Mouse (Mus musculus): ENCODE data around the gene Cul4b. TPM values are rescaled to one million over a fixed set of nuclear protein-coding genes. Genes with fewer than 3 reads are reported as not detected.
"Not testable (repeated sequence)": the region's sequence is repeated elsewhere in the genome, so short reads cannot be mapped to it uniquely, and the experiment has no call there.

Gene Cul4b
- total RNA-seq (2021) = 10 to 100 TPM; 14.3 TPM

- intact Hi-C loops (cut with DNase I) = no loop called here
- peak; percentile 19 to 39 for DNase-seq
Observed at GRCm38 (mm10) chrX:38576078-38576477, at the start of gene Cul4b. Cul4b (minus strand) TSS chrX:38576196.

GRCm38 (mm10) chrX:38600995-38601369, 25.0 kb upstream of the Cul4b start:
- intact Hi-C loops (cut with DNase I) = loop anchor here (2.0 to 5.0 kb wide), 2 partner anchors 34 to 39 kb away; partner anchors contain the start of gene C1galt1c1
- peak; percentile 3 to 15 for DNase-seq

GRCm38 (mm10) chrX:38600177-38600994, 24.4 kb upstream of the Cul4b start, which contains the start of gene Mcts1:
Mcts1 (plus strand) TSS chrX:38600578.
- peak; percentile 58 to 64 for DNase-seq
- intact Hi-C loops (cut with DNase I) = loop anchor here (2.0 to 5.0 kb wide), 2 partner anchors 34 to 38 kb away; partner anchors contain the start of gene C1galt1c1

GRCm38 (mm10) chrX:38593180-38593889, 17.3 kb upstream of the Cul4b start:
- intact Hi-C loops (cut with DNase I) = no loop called here
- no peak for DNase-seq

GRCm38 (mm10) chrX:38591749-38592148, 15.8 kb upstream of the Cul4b start:
- intact Hi-C loops (cut with DNase I) = no loop called here
- no peak for DNase-seq

DNA sequence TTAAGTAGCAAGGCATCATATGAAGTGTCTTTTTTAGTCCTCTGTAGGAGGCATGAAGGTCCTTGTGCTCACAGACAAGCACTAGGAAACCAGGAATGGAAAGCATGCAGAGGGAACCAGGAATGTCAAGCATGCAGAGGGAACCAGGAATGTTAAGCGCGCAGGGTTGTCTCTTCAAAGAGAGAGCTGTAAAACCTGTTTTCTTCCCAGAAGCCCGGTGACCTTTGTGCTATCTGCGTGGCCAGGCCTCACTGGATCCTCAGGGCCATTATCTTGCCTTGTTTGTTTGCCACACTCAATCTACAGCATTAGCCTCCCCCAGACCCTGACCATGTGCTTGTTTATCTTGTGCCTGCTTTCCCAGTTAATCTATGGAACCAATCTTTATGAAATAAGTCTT, 13.8 kb upstream of the Cul4b start:
- no peak for DNase-seq
- intact Hi-C loops (cut with DNase I) = no loop called here

GRCm38 (mm10) chrX:38583261-38583660, 7.3 kb upstream of the Cul4b start:
- DNase-seq = no peak
- intact Hi-C loops (cut with DNase I) = no loop called here

DNA sequence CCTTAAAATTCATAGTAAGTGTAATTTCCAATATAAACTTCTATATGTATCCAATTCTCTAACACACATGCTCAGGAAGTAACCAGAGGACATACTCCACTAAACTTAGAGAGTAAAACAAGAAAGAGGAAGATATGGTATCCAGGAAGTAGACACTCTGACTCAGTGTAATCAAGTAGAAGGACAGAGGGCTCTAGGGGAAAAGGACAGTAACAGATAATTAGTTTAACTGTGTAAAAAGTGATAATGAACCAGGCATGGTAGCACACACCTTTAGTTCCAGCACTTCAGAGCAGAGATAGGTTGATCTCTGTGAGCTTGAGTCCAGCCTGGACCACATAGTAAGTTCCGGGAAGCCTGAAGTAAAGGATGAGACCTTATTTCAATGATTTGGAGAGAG, 5.1 kb upstream of the Cul4b start:
- DNase-seq = no peak
- intact Hi-C loops (cut with DNase I) = no loop called here

DNA sequence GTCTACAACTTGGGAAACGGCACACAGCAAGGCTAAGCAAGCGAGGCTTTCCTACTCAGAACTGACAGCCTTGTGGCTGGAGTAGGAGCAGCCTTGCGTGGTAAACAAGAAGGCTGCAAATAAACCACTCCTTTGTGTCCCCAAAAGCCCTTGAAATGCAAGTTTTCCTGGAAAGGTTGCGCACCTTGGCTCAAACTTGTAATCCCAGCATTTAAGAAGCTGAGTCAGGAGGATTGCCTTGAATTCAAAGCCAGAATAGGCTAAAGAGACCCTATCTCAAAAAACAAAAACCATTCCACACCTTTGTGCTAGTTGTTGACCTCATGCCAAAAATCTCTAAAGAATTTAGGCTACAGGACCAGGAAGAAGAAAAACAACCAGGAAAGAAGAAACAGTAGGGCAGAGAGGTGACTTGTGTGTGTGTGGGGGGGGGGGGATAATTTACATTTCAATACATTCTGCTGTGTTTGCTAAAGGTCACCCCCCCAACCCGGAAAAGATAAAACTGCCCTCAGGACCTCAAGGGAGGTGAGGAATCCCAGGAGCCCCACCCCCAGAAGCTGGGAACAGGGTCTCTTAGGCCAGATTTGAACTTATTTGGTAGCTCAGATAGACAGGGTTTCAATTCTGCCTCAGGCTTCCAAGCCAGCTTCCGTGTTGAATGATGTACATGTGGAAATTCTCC, 9.3 kb downstream of the Cul4b start:
- intact Hi-C loops (cut with DNase I) = no loop called here
- no peak for DNase-seq

- DNase-seq = no peak
- intact Hi-C loops (cut with DNase I) = no loop called here
Observed at GRCm38 (mm10) chrX:38565176-38565542, 10.8 kb downstream of the Cul4b start.

GRCm38 (mm10) chrX:38564542-38565175, 11.3 kb downstream of the Cul4b start:
- peak; percentile 86 for DNase-seq
- intact Hi-C loops (cut with DNase I) = loop anchor here (5.0 kb wide), 1 partner anchor 38 kb away; the partner anchor contains the start of gene Mcts1

DNA sequence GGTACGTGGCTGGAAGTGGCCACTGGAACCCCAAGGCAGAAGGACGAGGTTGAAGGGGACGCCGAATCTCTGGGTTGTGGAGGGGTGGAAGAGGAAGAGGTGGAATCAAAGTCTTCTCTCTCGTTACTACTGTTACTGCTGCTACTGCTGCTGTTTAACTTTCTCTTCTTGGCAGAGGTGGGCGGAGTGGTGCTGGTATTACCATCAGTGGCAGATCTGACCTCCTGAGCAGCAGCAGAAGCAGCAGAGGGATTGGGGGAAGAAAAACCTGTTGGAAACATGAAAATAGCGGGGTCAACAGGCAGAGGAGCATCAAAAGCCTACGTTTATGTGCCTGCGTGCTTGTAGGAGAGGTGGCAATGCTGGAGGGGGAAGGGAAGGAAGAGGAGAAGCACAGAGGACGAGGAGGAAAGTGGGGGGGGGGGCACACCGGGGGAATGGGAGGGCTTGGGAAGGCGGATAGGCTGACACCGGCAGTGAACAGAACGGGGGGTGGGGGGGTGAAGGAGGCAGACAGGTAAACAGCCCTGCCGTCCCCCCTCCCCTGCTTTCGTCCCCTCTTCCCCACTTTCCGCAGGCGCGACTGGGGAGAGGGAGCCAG, 12.0 kb downstream of the Cul4b start:
- intact Hi-C loops (cut with DNase I) = loop anchor here (5.0 kb wide), 1 partner anchor 38 kb away; the partner anchor contains the start of gene Mcts1
- DNase-seq = peak; percentile 18 to 32

GRCm38 (mm10) chrX:38553255-38553654, 22.7 kb downstream of the Cul4b start:
- no peak for DNase-seq
- intact Hi-C loops (cut with DNase I) = no loop called here

GRCm38 (mm10) chrX:38514556-38514955, 61.4 kb downstream of the Cul4b start:
- peak; percentile 13 to 34 for DNase-seq
- intact Hi-C loops (cut with DNase I) = loop anchor here (2.0 kb wide), 1 partner anchor 136 kb away; no protein-coding TSS in a partner anchor

GRCm38 (mm10) chrX:38504846-38505245, 71.2 kb downstream of the Cul4b start:
- intact Hi-C loops (cut with DNase I) = no loop called here
- DNase-seq = no peak

- intact Hi-C loops (cut with DNase I); DNase-seq: not testable (repeated sequence)
Observed at GRCm38 (mm10) chrX:38502182-38502581, 73.8 kb downstream of the Cul4b start.

- intact Hi-C loops (cut with DNase I) = not testable (repeated sequence)
Observed at GRCm38 (mm10) chrX:38485464-38485863, 90.5 kb downstream of the Cul4b start.

More at GRCm38 (mm10) chrX:38485464-38485863, 90.5 kb downstream of the Cul4b start:
- DNase-seq = not testable (repeated sequence)
